Mouse (Mus musculus) mesoderm, embryonic 11.5 days (tissue): ENCODE data around the gene Cd248.

Experiments
- DNase-seq: peaks from one replicate; pipeline ENCODE4 v3.0.0-alpha.2; 2012; ENCODE audit warnings: low read depth, low spot score

The Cd248 gene

GRCm38 (mm10) chr19:5067867-5068569 is at the start of gene Cd248:
TSS of gene Cd248 (plus strand) at chr19:5068078.
- DNase-seq: peak; percentile 68

- DNase-seq: no peak
Observed at GRCm38 (mm10) chr19:5018191-5018590, 49.7 kb upstream of the Cd248 start.

GRCm38 (mm10) chr19:5021416-5021815 is 46.5 kb upstream of the Cd248 start:
- DNase-seq: no peak

GRCm38 (mm10) chr19:5023621-5024479 is 44.0 kb upstream of the Cd248 start, which contains the start of gene Slc29a2:
TSS of gene Slc29a2 (plus strand) at chr19:5023860.
- peak; percentile 94 for DNase-seq

- DNase-seq: no peak
Observed at GRCm38 (mm10) chr19:5026111-5026510, 41.8 kb upstream of the Cd248 start.

- DNase-seq: no peak
Observed at GRCm38 (mm10) chr19:5032686-5033085, 35.2 kb upstream of the Cd248 start.

- no peak for DNase-seq
Observed at GRCm38 (mm10) chr19:5036577-5036976, 31.3 kb upstream of the Cd248 start.

- DNase-seq: peak; percentile 91
Observed at GRCm38 (mm10) chr19:5037678-5038571, 30.0 kb upstream of the Cd248 start.

- peak; percentile 95 for DNase-seq
Observed at GRCm38 (mm10) chr19:5038709-5039156, 29.1 kb upstream of the Cd248 start, which contains the start of the genes B4gat1 and AC124502.3. TSS of gene B4gat1 (plus strand) at chr19:5038826. TSS of gene AC124502.3 (plus strand) at chr19:5038891.

GRCm38 (mm10) chr19:5039301-5040114 is 28.4 kb upstream of the Cd248 start:
- no peak for DNase-seq

GRCm38 (mm10) chr19:5040862-5041523 is 26.9 kb upstream of the Cd248 start, which contains the start of gene Brms1:
TSS of gene Brms1 (plus strand) at chr19:5041354.
- DNase-seq: peak; percentile 96

GRCm38 (mm10) chr19:5041588-5041987 is 26.3 kb upstream of the Cd248 start:
- DNase-seq: no peak

GRCm38 (mm10) chr19:5045531-5045930 is 22.3 kb upstream of the Cd248 start:
- no peak for DNase-seq

GRCm38 (mm10) chr19:5048138-5049056 is 19.5 kb upstream of the Cd248 start:
- no peak for DNase-seq

GRCm38 (mm10) chr19:5049325-5049724 is 18.6 kb upstream of the Cd248 start:
- no peak for DNase-seq

- DNase-seq: no peak
Observed at GRCm38 (mm10) chr19:5050047-5050905, 17.6 kb upstream of the Cd248 start, which contains the start of gene Rin1. TSS of gene Rin1 (plus strand) at chr19:5050481.

- DNase-seq: no peak
Observed at GRCm38 (mm10) chr19:5051031-5051430, 16.8 kb upstream of the Cd248 start.

- DNase-seq: no peak
Observed at GRCm38 (mm10) chr19:5051515-5051914, 16.4 kb upstream of the Cd248 start.
